Mouse (Mus musculus) liver, embryonic 11.5 days (tissue): ENCODE results near the gene Shd. TPM values are rescaled to one million over a fixed set of nuclear protein-coding genes. Genes with fewer than 3 reads are reported as not detected.

Experiments
- ATAC-seq: fragments of 200-750 bp; cut with Nextera tagmentation; replicated peaks from 2 replicates; pipeline ENCODE4 v1.8.0; 2017; ENCODE audit warnings: moderate number of reproducible peaks, mild to moderate bottlenecking, moderate TSS enrichment, moderate library complexity; ENCODE audit not compliant: low FRiP score
- DNase-seq: peaks from one replicate; pipeline ENCODE4 v3.0.0-alpha.2; 2017; ENCODE audit warnings: low spot score
- H3K27ac ChIP-seq: fragments of 300-500 bp; sonication (generic); 2 replicates; pipeline ENCODE4 v1.5.1; 2014; ENCODE audit warnings: mild to moderate bottlenecking, low read depth, low read length, control low read depth
- H3K27me3 ChIP-seq: fragments of 300-500 bp; sonication (generic); replicated peaks from 2 replicates; pipeline ENCODE4 v1.6.1; 2014; ENCODE audit warnings: low read length, mixed read lengths; ENCODE audit not compliant: control insufficient read depth, insufficient read depth
- H3K36me3 ChIP-seq: fragments of 300-500 bp; sonication (generic); 2 replicates; pipeline ENCODE4 v1.6.1; 2014; ENCODE audit warnings: mild to moderate bottlenecking, low read length, moderate library complexity, mixed read lengths; ENCODE audit not compliant: control insufficient read depth, insufficient read depth
- H3K4me1 ChIP-seq: fragments of 300-500 bp; sonication (generic); replicated peaks from 2 replicates; pipeline ENCODE4 v1.6.1; 2014; ENCODE audit warnings: low read length, mixed read lengths; ENCODE audit not compliant: control insufficient read depth, insufficient read depth
- H3K4me2 ChIP-seq: fragments of 300-500 bp; sonication (generic); 2 replicates; pipeline ENCODE4 v1.6.1; 2014; ENCODE audit warnings: mild to moderate bottlenecking, control low read depth, moderate library complexity
- H3K4me3 ChIP-seq: fragments of 300-500 bp; sonication (generic); 2 replicates; pipeline ENCODE4 v1.5.1; 2014; ENCODE audit warnings: low read depth, low read length, control low read depth
- H3K9ac ChIP-seq: fragments of 300-500 bp; sonication (generic); 2 replicates; pipeline ENCODE4 v1.6.1; 2014; ENCODE audit warnings: low read depth, low read length, control low read depth
- H3K9me3 ChIP-seq: fragments of 300-500 bp; sonication (generic); 2 replicates; pipeline ENCODE4 v1.6.1; 2016; ENCODE audit warnings: low read length, inconsistent platforms, mixed read lengths; ENCODE audit not compliant: control insufficient read depth
- WGBS: fragments of 180-500 bp; shearing (Covaris S2); extraction: QIAGEN DNeasy Blood & Tissue Kit; methylation state at CpG from one replicate; pipeline ENCODE4 v1.1.7; 2014; 5-methylcytosine and 5-hydroxymethylcytosine counted together
- polyA plus RNA-seq: library from polyadenylated mRNA; unstranded; fragments of >200 nt; fragmentation: Nextera tagmentation; extraction: Ambion mirVana; gene quantifications from 2 replicates; pipeline ENCODE4 v1.2.1, GENCODE M21; 2014

Gene Shd
- polyA plus RNA-seq, 1 experiment from 2014 or later = 2.5 TPM

- H3K4me2 ChIP-seq = no peak overlapping the region
- no peak overlapping the region for H3K27ac ChIP-seq
- H3K36me3 ChIP-seq = peaks cover 11% of the 10 kb centered on the region
- no peaks in the 10 kb centered on the region for H3K27me3 ChIP-seq
- no peak overlapping the region for H3K4me3 ChIP-seq
- H3K9me3 ChIP-seq = no peaks in the 10 kb centered on the region
- ATAC-seq (no peak), DNase-seq (no peak)
- H3K4me1 ChIP-seq = peaks cover 22% of the 10 kb centered on the region; the same call in 1 of the 2 replicates
- no peak overlapping the region for H3K9ac ChIP-seq
- 87% methylated on average over 4 of the region's 4 CpGs for WGBS
Observed at GRCm38 (mm10) chr17:56022989-56023290, 52.7 kb downstream of the Shd start.

DNA sequence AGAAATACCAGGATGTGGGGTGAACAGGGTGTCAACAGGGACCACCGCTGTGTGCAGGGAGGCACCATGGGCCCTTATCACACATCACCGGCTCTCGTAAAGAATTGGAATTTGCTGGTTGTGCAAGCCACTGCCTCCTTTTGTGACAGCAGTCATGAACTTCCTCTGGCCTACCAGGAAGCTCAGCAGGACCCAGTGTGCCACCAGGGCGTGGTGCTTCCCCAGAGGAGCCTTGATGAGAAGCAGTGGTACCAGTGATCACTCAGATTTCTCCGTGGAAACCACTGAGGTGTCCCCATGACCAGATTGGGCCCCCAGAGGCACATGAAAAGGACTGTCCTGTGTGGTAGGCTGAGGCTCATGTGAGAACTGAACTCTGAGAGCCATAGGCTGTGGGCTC lies 53.1 kb downstream of the Shd start:
- 0 out of 2 replicates have a peak, but pooled peaks have one; percentile 10 for ATAC-seq
- no peak overlapping the region for H3K9ac ChIP-seq
- peaks cover 22% of the 10 kb centered on the region; the same call in 1 of the 2 replicates for H3K4me1 ChIP-seq

DNA sequence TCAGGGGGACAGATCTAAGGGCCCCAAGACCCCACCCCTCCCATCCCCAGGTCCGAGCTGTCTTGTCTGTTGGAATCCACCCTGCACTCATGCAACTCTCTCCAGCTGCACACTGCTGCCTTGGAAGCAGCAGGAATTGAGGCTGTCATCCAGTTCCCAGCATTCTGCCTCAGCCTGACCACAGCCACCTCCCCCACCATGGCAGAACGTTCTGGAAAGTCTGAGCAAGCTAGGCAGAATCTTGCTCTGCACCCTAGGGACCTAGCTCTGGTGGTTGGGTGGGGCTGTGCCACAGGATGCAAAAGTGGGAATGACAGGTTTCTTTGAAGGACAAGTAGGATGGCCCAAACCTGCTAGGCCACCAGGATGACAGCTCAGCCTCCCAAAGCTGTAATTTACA lies 54.2 kb downstream of the Shd start:
- H3K27ac ChIP-seq = no peak overlapping the region
- H3K4me2 ChIP-seq = no peak overlapping the region
- WGBS = 68% methylated on average over 2 of the region's 2 CpGs
- peaks cover 12% of the 10 kb centered on the region for H3K36me3 ChIP-seq
- H3K9me3 ChIP-seq = no peaks in the 10 kb centered on the region
- H3K27me3 ChIP-seq = no peaks in the 10 kb centered on the region
- DNase-seq = no peak
- H3K4me3 ChIP-seq = no peak overlapping the region
- no peak overlapping the region for H3K9ac ChIP-seq
- peaks cover 22% of the 10 kb centered on the region; the same call in 1 of the 2 replicates for H3K4me1 ChIP-seq
- no peak for ATAC-seq

More for the DNA sequence above, 53.1 kb downstream of the Shd start:
- H3K4me3 ChIP-seq = no peak overlapping the region
- 48% methylated on average over 5 of the region's 5 CpGs for WGBS
- no peak overlapping the region for H3K27ac ChIP-seq
- no peaks in the 10 kb centered on the region for H3K9me3 ChIP-seq
- no peak for DNase-seq
- peaks cover 15% of the 10 kb centered on the region for H3K36me3 ChIP-seq
- H3K27me3 ChIP-seq = no peaks in the 10 kb centered on the region
- no peak overlapping the region for H3K4me2 ChIP-seq

DNA sequence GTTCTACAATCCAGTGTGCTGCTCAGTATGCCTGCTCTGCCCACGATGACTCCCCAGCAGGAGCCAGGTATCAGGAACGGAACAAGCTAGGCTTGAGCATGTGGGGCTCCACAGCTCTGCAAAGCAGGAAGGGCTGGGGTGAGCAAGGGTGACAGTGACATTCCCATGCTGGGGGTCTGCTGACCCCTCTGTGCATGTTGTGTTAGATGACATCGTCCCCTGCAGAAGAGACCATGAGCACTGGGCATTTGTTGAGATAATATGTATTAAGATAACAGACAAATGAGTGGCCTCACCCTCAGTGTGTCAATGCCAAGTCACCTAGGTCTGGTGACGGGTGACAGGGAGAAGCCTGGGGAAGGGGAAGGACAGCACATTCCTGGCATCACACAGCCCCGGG lies 54.7 kb downstream of the Shd start:
- Histone ChIP-seq H3K27ac (no peak overlapping the region), H3K36me3 (peaks cover 15% of the 10 kb centered on the region)

More for the DNA sequence above, 54.7 kb downstream of the Shd start:
- DNase-seq (no peak), ATAC-seq (no peak)
- Histone ChIP-seq H3K9me3 (no peaks in the 10 kb centered on the region), H3K4me1 (peaks cover 22% of the 10 kb centered on the region; the same call in 1 of the 2 replicates), H3K27me3 (no peaks in the 10 kb centered on the region), H3K4me2 (no peak overlapping the region), H3K4me3 (no peak overlapping the region), H3K9ac (no peak overlapping the region)
- 71% methylated on average over 5 of the region's 5 CpGs for WGBS

Other genes starting within 250 kb of the Shd start
- gene Adgre4, start 220.5 kb upstream of the Shd start, polyA plus RNA-seq = 1.2 and 1.4 TPM in 2 replicates
- 4.7 and 5.0 TPM in 2 replicates for gene Zfp119a, start 91.5 kb upstream of the Shd start, polyA plus RNA-seq
- gene Zfp959, start 78.4 kb upstream of the Shd start, polyA plus RNA-seq = 12.6 and 13.2 TPM in 2 replicates
- 3.8 and 4.4 TPM in 2 replicates for gene Zfp119b, start 21.0 kb upstream of the Shd start, polyA plus RNA-seq
- 3.5 and 4.7 TPM in 2 replicates for gene Ebi3, start 17.8 kb upstream of the Shd start, polyA plus RNA-seq
- 20.9 and 23.4 TPM in 2 replicates for gene Yju2, start 11.4 kb upstream of the Shd start, polyA plus RNA-seq
- gene Fsd1, start 16.0 kb downstream of the Shd start, polyA plus RNA-seq = 6.4 and 8.8 TPM in 2 replicates
- gene Stap2, start 35.1 kb downstream of the Shd start, polyA plus RNA-seq = 3.4 and 3.5 TPM in 2 replicates
- 42.5 and 47.9 TPM in 2 replicates for gene Mpnd, start 35.2 kb downstream of the Shd start, polyA plus RNA-seq
- gene Sh3gl1, start 66.2 kb downstream of the Shd start, polyA plus RNA-seq = 96.4 and 99.1 TPM in 2 replicates
- 32.0 and 32.6 TPM in 2 replicates for gene Chaf1a, start 70.0 kb downstream of the Shd start, polyA plus RNA-seq
- gene Ubxn6, start 104.6 kb downstream of the Shd start, polyA plus RNA-seq = 23.1 and 25.7 TPM in 2 replicates
- 111 and 119 TPM in 2 replicates for gene Hdgfl2, start 109.2 kb downstream of the Shd start, polyA plus RNA-seq
- 0.14 TPM in 1 of 2 replicates, not detected in the other for gene Plin4, start 139.3 kb downstream of the Shd start, polyA plus RNA-seq
- 0.43 and 0.68 TPM in 2 replicates for gene Plin5, start 147.1 kb downstream of the Shd start, polyA plus RNA-seq
- gene Lrg1, start 151.5 kb downstream of the Shd start, polyA plus RNA-seq = 0.23 and 0.34 TPM in 2 replicates
- gene Sema6b, start 169.9 kb downstream of the Shd start, polyA plus RNA-seq = 1.4 and 1.5 TPM in 2 replicates
- gene Tnfaip8l1, start 192.0 kb downstream of the Shd start, polyA plus RNA-seq = 6.8 and 7.5 TPM in 2 replicates
- 98.7 and 102 TPM in 2 replicates for gene Mydgf, start 213.5 kb downstream of the Shd start, polyA plus RNA-seq
- gene Dpp9, start 248.4 kb downstream of the Shd start, polyA plus RNA-seq = 38.8 and 39.6 TPM in 2 replicates